Mouse (Mus musculus) forelimb bud, embryonic 11.5 days (tissue): Measurements from ENCODE around the gene Olfr1412.

Source experiments
- DNase-seq: peaks from one replicate; pipeline ENCODE4 v3.0.0-alpha.2; 2012; ENCODE audit warnings: low read depth, low spot score

The Olfr1412 gene

DNA sequence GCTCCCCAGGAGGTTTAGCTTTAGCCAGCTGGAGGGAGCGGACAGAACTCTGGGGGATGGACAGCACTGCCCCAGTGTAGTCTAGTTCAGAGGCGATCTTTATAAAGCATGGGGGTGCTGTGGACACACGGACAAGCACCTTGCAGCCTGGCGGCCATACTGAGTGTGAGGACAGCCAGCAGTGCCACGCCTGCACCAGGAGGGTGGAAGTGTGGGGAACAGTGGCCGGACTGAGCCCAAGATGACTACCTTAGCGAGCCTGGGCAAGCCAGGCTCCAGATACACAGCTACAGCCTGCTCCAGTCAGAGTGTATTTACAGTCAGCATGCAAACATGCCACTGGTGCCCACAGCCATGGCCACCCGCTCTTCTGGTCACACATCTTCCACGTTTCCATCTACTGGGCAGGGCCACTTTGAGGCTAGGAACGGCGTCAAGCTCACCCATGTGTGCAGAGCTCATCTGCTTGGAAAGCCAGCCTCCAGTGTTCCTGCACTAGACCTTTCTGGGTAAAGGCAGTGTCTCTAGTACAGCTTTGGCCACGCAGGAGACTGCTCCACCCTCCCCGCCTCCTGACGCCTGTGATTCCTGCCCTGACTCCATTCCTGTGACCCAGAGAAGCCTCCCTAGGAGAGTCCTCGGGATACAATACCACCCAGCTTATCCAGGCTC is 52.1 kb downstream of the Olfr1412 start:
- DNase-seq = no peak

DNA sequence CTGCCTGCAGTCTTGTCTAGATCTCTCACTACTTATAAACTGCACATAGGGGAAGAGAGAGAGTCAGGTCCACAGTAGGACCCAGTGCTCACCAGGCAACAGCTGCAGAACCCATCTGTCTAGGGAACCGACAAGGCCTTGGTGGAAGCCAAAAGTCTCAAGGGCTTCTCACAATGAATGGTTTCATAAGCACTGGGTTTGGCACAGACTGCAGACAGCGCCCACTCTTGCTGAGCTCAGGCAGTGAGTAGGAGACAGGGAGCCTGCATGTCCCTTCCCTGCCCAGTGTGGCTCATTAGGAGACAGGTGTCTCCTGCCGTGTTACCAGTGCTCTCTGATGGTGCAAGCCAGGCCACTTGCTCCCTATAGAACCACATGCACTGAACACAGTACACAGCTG is 52.6 kb downstream of the Olfr1412 start:
- no peak for DNase-seq

DNA sequence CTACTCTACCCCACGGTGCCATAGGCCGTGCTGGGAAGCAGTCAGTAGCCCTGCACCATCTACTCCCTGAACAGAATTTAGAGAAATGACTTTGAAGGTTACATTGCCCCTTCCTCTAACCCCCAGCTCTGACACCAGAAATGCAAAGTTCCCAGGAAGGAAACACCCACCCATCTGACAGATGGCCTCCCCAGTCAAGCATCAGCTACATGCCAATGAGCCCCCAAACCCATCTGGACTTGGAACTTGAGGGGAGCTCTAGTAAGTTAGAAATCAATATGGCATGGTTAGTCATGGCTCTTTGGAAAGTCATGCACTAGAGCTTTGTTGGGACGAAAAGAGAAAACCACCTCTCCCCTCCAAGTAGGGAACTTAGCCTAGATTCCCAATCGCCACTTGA is 53.2 kb downstream of the Olfr1412 start:
- DNase-seq = no peak

DNA sequence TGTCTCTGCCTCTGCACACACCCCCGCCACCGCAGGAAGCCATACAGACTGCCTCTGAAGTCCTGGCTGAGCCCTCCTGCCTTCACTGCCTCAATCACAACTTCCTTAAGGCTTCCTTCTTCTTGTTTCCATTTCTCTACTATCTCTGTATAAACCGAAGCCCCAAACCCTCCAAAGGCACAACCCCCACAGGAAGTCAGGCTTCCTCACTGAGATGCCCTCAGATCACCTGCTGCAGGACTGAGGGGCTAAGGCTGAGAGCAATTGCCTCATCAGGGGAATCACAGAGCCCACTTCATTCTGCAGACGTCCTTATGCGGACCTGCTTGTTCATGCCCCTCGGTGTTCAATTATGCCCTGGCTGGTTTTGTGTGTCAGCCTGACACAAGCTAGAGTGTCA is 54.8 kb downstream of the Olfr1412 start:
- no peak for DNase-seq
